ENCODE assay signal across 8 mouse cellular contexts in genomic region chr7:56291468-56292115, GRCm38 (mm10). TPM values are rescaled to one million over a fixed set of nuclear protein-coding genes. Genes with fewer than 3 reads are reported as not detected.
DNase-seq lines count a peak whose midpoint lies in the region; ATAC-seq and TF ChIP-seq lines count a peak whose summit lies in the region.

No protein-coding gene starts in this region.

- TF ChIP-seq CTCF in gastrocnemius, adult 2 months (IDR thresholded peaks at IDR 0.05) = peak; percentile 72

- H3K27me3 ChIP-seq in splenic B cell, adult 2 months (ENCODE audit: control insufficient read depth, insufficient read depth, low read length, poor library complexity, severe bottlenecking) = no peaks in the 10 kb centered on the region

- no peak for DNase-seq in gastrocnemius, adult 2 months
- no peak for DNase-seq in gastrocnemius, adult 8-10 months (ENCODE audit: low spot score in 2 of 2)
- DNase-seq in MEL-GATA-1-ER (ENCODE audit: extremely low read depth, low read depth) = peak; percentile 12
- DNase-seq in cerebellum, adult 9-11 months = peak; percentile 15
- peak; percentile 16 to 76 for DNase-seq in frontal cortex, postnatal 10 days (ENCODE audit: low spot score in 2 of 2)
- peak; percentile 38 to 86 for DNase-seq in layer of hippocampus, adult 8-10 months (ENCODE audit: low spot score in 2 of 2)
- peak; percentile 4 for DNase-seq in splenic B cell, adult 2 months (ENCODE audit: low read depth, low spot score)

- H3K4me3 ChIP-seq in gastrocnemius, adult 2 months = no peak overlapping the region

- H3K36me3 ChIP-seq in splenic B cell, adult 2 months (ENCODE audit: control insufficient read depth, insufficient read depth, low read length, poor library complexity, severe bottlenecking) = no peaks in the 10 kb centered on the region

- intact Hi-C loops in gastrocnemius, adult 2 months (cut with DNase I) = no loop called here

- ATAC-seq in megakaryocyte progenitor cell, adult 5-6 weeks (replicated peaks; ENCODE audit: poor library complexity) = peak; percentile 63

- H3K27ac ChIP-seq in gastrocnemius, adult 2 months = no peak overlapping the region

RNA-seq across cellular contexts. Expression of gene Oca2, which starts 52.0 kb away (rescaled TPM):
- total RNA-seq in gastrocnemius, adult 2 months (2021) = not detected
- total RNA-seq in gastrocnemius, adult 8-10 months (2022) = not detected
- total RNA-seq in layer of hippocampus, adult 8-10 months (2022) = under 1 TPM; 0.22 to 0.73 (median 0.34) TPM
- not detected in 2 replicates for total RNA-seq in megakaryocyte progenitor cell, adult 5-6 weeks (2015)
- total RNA-seq in megakaryocyte progenitor cell, adult 5-6 weeks (2017) = not detected in 2 replicates

Comparison
In these comparisons a context has a peak if more than half of its experiments do, and no peak if none do; other contexts are left out.
1. DNase-seq: peak in MEL-GATA-1-ER (single experiment), cerebellum, adult 9-11 months (single experiment), frontal cortex, postnatal 10 days (2 of 2), layer of hippocampus, adult 8-10 months (2 of 2) and splenic B cell, adult 2 months (single experiment); none in gastrocnemius, adult 2 months (single experiment) and gastrocnemius, adult 8-10 months (0 of 2).